Mouse (Mus musculus): ENCODE results near the gene E4f1.

E4f1 gene

GRCm38 (mm10) chr17:24469910-24470602, at the start of gene E4f1, which contains the start of gene Pgp:
E4f1 (minus strand) TSS chr17:24470313.
Pgp (plus strand) TSS chr17:24470392.
- in situ Hi-C loops (cut with MboI, MseI), result no loop called here

GRCm38 (mm10) chr17:24514270-24515257, 44.5 kb upstream of the E4f1 start:
- in situ Hi-C loops (cut with MboI, MseI), result no loop called here

GRCm38 (mm10) chr17:24513609-24514008, 43.5 kb upstream of the E4f1 start:
- in situ Hi-C loops (cut with MboI, MseI), result no loop called here

- in situ Hi-C loops (cut with MboI, MseI), result no loop called here
Observed at GRCm38 (mm10) chr17:24507806-24508460, 37.8 kb upstream of the E4f1 start.

- in situ Hi-C loops (cut with MboI, MseI), result no loop called here
Observed at GRCm38 (mm10) chr17:24507129-24507664, 37.1 kb upstream of the E4f1 start.

- in situ Hi-C loops (cut with MboI, MseI), result no loop called here
Observed at GRCm38 (mm10) chr17:24506332-24507070, 36.4 kb upstream of the E4f1 start.

GRCm38 (mm10) chr17:24505286-24505955, 35.3 kb upstream of the E4f1 start:
- in situ Hi-C loops (cut with MboI, MseI), result no loop called here

GRCm38 (mm10) chr17:24504085-24504484, 34.0 kb upstream of the E4f1 start:
- in situ Hi-C loops (cut with MboI, MseI), result no loop called here

- in situ Hi-C loops (cut with MboI, MseI), result no loop called here
Observed at GRCm38 (mm10) chr17:24502208-24502607, 32.1 kb upstream of the E4f1 start.

- in situ Hi-C loops (cut with MboI, MseI), result no loop called here
Observed at GRCm38 (mm10) chr17:24496026-24496425, 25.9 kb upstream of the E4f1 start.

- in situ Hi-C loops (cut with MboI, MseI), result no loop called here
Observed at GRCm38 (mm10) chr17:24495443-24495842, 25.3 kb upstream of the E4f1 start.

GRCm38 (mm10) chr17:24494627-24495335, 24.7 kb upstream of the E4f1 start:
- in situ Hi-C loops (cut with MboI, MseI), result no loop called here

- in situ Hi-C loops (cut with MboI, MseI), result no loop called here
Observed at GRCm38 (mm10) chr17:24490399-24490798, 20.3 kb upstream of the E4f1 start.

GRCm38 (mm10) chr17:24489265-24490030, 19.3 kb upstream of the E4f1 start:
- in situ Hi-C loops (cut with MboI, MseI), result no loop called here

GRCm38 (mm10) chr17:24488662-24489264, 18.6 kb upstream of the E4f1 start:
- in situ Hi-C loops (cut with MboI, MseI), result no loop called here

GRCm38 (mm10) chr17:24488186-24488661, 18.1 kb upstream of the E4f1 start, which contains the start of gene Caskin1:
Caskin1 (plus strand) TSS chr17:24488601.
- in situ Hi-C loops (cut with MboI, MseI), result no loop called here

GRCm38 (mm10) chr17:24485090-24485860, 15.2 kb upstream of the E4f1 start:
- in situ Hi-C loops (cut with MboI, MseI), result no loop called here

GRCm38 (mm10) chr17:24483495-24483894, 13.4 kb upstream of the E4f1 start:
- in situ Hi-C loops (cut with MboI, MseI), result no loop called here
